Mouse (Mus musculus) brain, embryonic 14.5 days (tissue): ENCODE data around the gene Hook1.

Source experiments
- CTCF ChIP-seq: fragments of 200-500 bp; IDR thresholded peaks from 2 replicates; pipeline ENCODE4 v1.5.1; 2012; ENCODE audit warnings: inconsistent platforms, mild to moderate bottlenecking, moderate library complexity, borderline replicate concordance; ENCODE audit not compliant: insufficient read depth, insufficient read length; ENCODE audit errors: extremely low read depth
- POLR2A ChIP-seq: fragments of 200-500 bp; IDR thresholded peaks from 2 replicates; pipeline ENCODE4 v1.6.1; 2012; ENCODE audit warnings: mild to moderate bottlenecking, inconsistent platforms, borderline replicate concordance; ENCODE audit not compliant: poor library complexity, insufficient read depth, insufficient read length, severe bottlenecking; ENCODE audit errors: extremely low read depth

DNA sequence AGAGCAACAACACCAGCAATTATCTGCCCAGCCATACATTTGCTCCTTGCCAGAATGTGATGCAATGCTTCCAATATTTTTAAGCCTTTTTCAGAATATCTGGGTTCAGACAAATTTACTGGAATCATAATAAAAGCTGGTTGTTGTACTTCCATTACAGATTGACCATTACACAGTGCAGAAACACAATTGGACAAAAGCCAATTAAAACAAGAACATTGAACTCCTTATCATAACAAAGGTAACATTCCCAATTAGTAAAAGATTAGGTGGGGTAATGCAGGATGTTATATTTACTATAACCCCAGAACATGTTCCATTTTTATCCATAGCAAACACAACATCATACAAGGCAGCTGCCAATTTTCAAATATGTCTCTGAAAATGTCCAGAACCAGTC, 13.7 kb upstream of the Hook1 start:
- TF ChIP-seq POLR2A: no peak
- no peak for TF ChIP-seq CTCF
